Mouse (Mus musculus) thymus, adult 2 months (tissue): ENCODE results near the gene Pepd. TPM values are rescaled to one million over a fixed set of nuclear protein-coding genes. Genes with fewer than 3 reads are reported as not detected.
"Not testable (repeated sequence)": the region's sequence is repeated elsewhere in the genome, so short reads cannot be mapped to it uniquely, and the experiment has no call there.

Source experiments
- DNase-seq: peaks from one replicate; pipeline ENCODE4 v3.0.0; 2021
- H3K27ac ChIP-seq: fragments of 200-500 bp; 2 replicates; pipeline ENCODE4 v1.5.1; 2012; ENCODE audit warnings: low read length, control low read depth; ENCODE audit not compliant: control insufficient read depth, insufficient read depth
- H3K27me3 ChIP-seq: fragments of 200-500 bp; 2 replicates; pipeline ENCODE4 v1.6.1; 2012; ENCODE audit warnings: mild to moderate bottlenecking, low read length, moderate library complexity, mixed read lengths; ENCODE audit not compliant: control insufficient read depth, insufficient read depth
- H3K36me3 ChIP-seq: fragments of 200-500 bp; 2 replicates; pipeline ENCODE4 v1.6.1; 2012; ENCODE audit warnings: mild to moderate bottlenecking, low read length, moderate library complexity; ENCODE audit not compliant: control insufficient read depth, insufficient read depth
- H3K4me1 ChIP-seq: fragments of 200-500 bp; replicated peaks from 2 replicates; pipeline ENCODE4 v1.6.1; 2012; ENCODE audit warnings: low read length; ENCODE audit not compliant: control insufficient read depth, insufficient read depth
- H3K4me3 ChIP-seq: fragments of 200-500 bp; 2 replicates; pipeline ENCODE4 v1.5.1; 2012; ENCODE audit warnings: mild to moderate bottlenecking, low read length, control low read depth, moderate library complexity; ENCODE audit not compliant: control insufficient read depth, insufficient read depth
- CTCF ChIP-seq: fragments of 200-500 bp; IDR thresholded peaks from 2 replicates; pipeline ENCODE4 v1.5.1; 2012; ENCODE audit warnings: mild to moderate bottlenecking, control low read depth, low read length, moderate library complexity, borderline replicate concordance; ENCODE audit not compliant: control insufficient read depth, poor library complexity, insufficient read depth; ENCODE audit errors: extremely low read depth
- POLR2A ChIP-seq: fragments of 200-500 bp; IDR thresholded peaks from 2 replicates; pipeline ENCODE4 v1.6.1; 2012; ENCODE audit warnings: mild to moderate bottlenecking, low read length, control low read depth, moderate library complexity; ENCODE audit not compliant: control insufficient read depth, poor library complexity, insufficient read depth; ENCODE audit errors: extremely low read depth
- WGBS: fragments of 180-500 bp; shearing (Covaris S2); methylation state at CpG from one replicate; pipeline ENCODE4 v1.1.7; 2018; 5-methylcytosine and 5-hydroxymethylcytosine counted together
- polyA plus RNA-seq: library from polyadenylated mRNA; depleted of rRNA; stranded (reverse); fragments of >200 nt; gene quantifications from 2 replicates; pipeline ENCODE4 v1.2.3, GENCODE M21; 2012

The Pepd gene
- polyA plus RNA-seq, 1 experiment: 87.6 TPM

DNA sequence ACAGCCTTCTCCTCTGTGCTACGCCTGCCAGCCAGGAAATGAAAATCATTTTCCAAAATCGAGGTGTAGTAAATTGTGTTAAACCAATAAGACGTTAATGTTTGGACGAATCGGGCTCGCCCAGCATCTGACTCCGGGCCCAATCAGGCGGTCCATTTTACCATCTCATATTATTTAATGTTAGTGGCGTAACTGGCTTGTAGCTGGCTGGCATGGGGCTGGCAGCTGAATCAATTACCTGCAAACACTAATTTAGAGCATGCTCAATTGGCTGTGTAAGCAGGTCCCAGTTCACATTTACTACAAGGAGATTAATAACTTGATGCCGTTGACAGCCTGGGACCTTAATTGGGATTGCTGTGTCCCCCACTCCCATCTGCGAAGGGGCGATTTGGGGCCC is 63.7 kb downstream of the Pepd start:
- no peak for TF ChIP-seq POLR2A
- Histone ChIP-seq H3K4me1 (no peaks in the 10 kb centered on the region), H3K4me3 (no peak overlapping the region), H3K36me3 (no peaks in the 10 kb centered on the region), H3K27ac (no peak overlapping the region), H3K27me3 (no peaks in the 10 kb centered on the region)
- DNase-seq: no peak
- 97% methylated on average over 12 of the region's 12 CpGs for WGBS

DNA sequence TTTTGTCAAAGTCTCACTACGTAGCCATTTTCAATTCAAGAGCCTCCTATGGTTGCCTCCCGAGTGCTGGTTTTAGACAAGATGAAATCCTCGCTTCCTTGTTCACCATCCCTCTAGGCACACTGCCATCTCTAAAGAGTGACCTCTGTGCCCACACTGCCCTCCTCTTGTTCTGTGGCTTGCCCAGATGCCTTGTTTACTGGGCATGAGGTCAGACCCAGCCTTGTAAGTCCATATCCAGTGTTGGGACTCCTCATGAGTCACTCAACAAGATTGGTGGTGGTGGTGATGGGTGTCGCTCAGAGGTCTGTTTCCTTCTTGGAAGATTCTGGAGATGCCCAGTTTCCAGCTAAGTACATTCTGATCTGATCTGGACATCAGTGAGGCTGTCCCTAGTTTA is 65.2 kb downstream of the Pepd start:
- 98% methylated on average over 4 of the region's 4 CpGs for WGBS
- no peak overlapping the region for H3K4me3 ChIP-seq
- TF ChIP-seq CTCF: no peak
- no peak for TF ChIP-seq POLR2A

DNA sequence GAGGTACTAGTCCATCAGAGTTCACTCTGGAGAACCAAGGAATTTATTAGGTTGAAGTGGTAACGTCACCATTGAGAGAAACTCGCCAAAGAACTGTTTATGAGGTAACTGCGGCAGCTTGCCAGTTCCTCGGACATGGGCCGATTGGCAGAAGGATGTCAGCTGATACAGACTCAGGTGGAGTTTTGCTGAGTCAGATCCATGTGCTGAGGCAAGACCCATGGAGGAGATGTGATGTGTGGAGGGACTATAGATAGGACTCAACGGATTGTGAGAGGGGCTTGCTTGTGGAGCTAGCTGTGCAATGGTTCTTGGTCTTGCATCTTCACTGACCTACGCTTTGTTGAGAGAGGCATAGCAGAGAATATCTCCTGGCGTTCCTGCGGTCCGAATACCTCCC is 69.6 kb downstream of the Pepd start:
- Histone ChIP-seq H3K4me3 (no peak overlapping the region), H3K36me3 (no peaks in the 10 kb centered on the region), H3K27me3 (no peaks in the 10 kb centered on the region), H3K4me1 (peaks cover 16% of the 10 kb centered on the region), H3K27ac (no peak overlapping the region)
- TF ChIP-seq POLR2A: no peak
- WGBS: 96% methylated on average over 10 of the region's 10 CpGs
- DNase-seq: no peak

More for the DNA sequence above, 65.2 kb downstream of the Pepd start:
- DNase-seq: no peak
- H3K27ac ChIP-seq: no peak overlapping the region
- H3K36me3 ChIP-seq: no peaks in the 10 kb centered on the region
- no peaks in the 10 kb centered on the region for H3K4me1 ChIP-seq
- H3K27me3 ChIP-seq: no peaks in the 10 kb centered on the region

DNA sequence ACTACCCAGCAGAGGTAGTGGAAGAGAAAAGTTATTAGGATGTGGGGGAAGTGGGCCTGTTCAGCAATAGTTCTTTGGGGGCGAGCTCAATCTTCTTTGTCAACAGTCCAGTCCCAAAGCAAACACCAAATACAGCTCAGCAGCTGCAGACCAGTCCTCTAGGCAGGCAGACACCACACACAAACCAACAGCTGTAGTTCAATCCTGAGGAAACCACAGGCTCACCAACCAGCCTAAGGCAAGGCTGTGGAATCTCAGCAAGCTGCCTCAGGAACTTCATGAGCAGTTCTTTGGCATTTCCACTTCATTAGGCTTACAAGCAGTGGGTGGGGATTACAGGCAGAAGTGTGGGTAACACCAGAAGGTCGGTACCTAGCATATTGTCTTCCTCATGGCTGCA is 70.2 kb downstream of the Pepd start:
- not testable (repeated sequence) for H3K4me3 ChIP-seq, H3K27ac ChIP-seq, DNase-seq, H3K36me3 ChIP-seq, H3K27me3 ChIP-seq
- 95% methylated on average over 2 of the region's 2 CpGs for WGBS
- peaks cover 16% of the 10 kb centered on the region for H3K4me1 ChIP-seq

DNA sequence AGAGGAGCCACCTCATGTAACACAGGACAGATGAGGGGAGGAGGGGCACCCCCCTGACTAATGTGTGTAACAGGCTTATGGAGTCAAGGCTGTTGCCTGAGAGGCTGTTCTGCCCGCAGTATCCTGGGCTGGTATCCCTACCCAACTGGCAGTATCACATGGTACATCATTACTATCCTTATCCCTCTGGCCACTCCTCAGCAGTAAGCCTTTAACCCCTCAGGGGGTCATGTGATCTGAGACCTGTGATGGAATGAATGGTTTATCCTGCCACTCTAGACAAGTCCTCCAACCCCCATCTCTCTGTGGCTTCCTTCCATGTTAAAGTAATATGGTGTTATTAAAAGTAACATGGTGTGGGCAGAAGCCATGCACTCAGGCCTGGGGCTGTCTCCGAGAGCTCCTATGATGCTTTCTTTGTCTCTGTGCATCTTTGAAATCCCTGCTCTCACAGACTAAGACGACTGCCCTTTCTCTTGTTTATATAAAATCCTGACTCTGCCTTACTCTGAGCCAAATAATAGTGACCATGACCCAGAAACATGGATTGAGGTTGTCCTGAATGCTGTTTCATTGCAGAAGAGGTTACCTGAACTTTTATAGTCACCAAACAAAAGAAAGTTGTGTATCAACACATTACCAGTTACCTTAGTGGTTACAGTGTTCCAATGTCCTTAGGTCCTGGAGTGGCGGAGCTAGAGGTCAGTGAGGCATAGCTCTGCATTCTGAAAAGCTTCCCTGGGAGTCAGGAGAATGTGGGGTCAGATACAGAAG is 71.7 kb downstream of the Pepd start:
- no peaks in the 10 kb centered on the region for H3K36me3 ChIP-seq
- peaks cover 16% of the 10 kb centered on the region for H3K4me1 ChIP-seq
- DNase-seq: no peak
- no peak overlapping the region for H3K27ac ChIP-seq
- TF ChIP-seq POLR2A (no peak), CTCF (no peak)
- WGBS: 87% methylated on average over 4 of the region's 4 CpGs
- H3K27me3 ChIP-seq: no peaks in the 10 kb centered on the region
- no peak overlapping the region for H3K4me3 ChIP-seq

DNA sequence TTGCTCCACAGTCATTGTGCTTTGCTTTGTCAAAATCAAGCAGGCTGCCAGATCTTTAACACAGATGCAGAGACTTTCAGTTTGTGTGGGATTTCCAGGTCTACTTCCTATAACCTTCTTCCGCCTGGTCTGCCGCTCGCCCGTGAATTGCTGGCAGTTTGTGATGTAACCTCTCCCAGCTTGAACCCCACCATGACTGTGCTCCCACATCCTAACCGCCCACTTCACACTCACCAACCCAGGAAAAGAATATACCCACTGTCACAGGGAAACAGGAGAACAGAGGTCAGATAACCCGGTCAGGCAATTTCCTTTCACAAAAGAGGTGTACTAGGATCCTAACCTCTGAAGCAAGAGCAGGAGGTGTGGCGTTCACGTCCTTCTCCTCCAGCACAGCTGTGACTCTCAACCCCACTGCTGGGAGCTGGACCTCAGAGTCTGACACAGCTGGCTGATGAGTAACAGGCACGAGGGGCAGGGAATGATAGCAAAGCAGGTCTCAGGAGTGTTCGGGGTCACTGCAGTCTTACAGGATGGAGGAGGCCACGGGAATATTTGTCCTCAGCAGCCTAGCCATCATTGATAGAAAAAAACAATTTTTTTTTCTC is 72.5 kb downstream of the Pepd start:
- no peak for DNase-seq
- Histone ChIP-seq H3K4me3 (no peak overlapping the region), H3K36me3 (no peaks in the 10 kb centered on the region), H3K27me3 (no peaks in the 10 kb centered on the region), H3K4me1 (peaks cover 16% of the 10 kb centered on the region), H3K27ac (peak overlapping the region; percentile 43; the same call in 1 of the 2 replicates)
- WGBS: 6% methylated on average over 11 of the region's 11 CpGs
- TF ChIP-seq POLR2A: no peak
- TF ChIP-seq CTCF: no peak

DNA sequence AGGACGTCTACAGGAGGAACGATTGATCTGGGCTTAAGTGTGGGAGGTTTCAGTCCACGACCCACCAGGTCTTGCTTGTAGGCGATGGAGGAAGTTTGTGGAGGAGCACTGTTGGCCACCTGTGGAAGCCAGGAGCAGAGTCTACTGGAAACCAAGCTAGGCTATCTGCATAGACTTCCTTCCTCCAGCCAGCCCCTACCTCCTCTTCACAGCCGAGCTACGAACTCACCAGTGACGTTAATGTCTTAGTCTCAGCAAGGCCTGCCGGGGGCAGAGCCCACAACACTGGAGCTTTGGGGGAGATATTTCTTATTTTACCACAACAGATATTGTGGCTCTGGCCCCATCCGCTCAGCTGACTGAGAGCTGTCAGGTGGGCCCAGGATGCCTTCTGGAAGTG is 73.0 kb downstream of the Pepd start:
- H3K36me3 ChIP-seq: no peaks in the 10 kb centered on the region
- H3K27ac ChIP-seq: peak overlapping the region; percentile 37; the same call in 1 of the 2 replicates
- no peak for TF ChIP-seq POLR2A
- no peak for TF ChIP-seq CTCF
- peak; percentile 8 for DNase-seq
- no peak overlapping the region for H3K4me3 ChIP-seq
- WGBS: 11% methylated on average over 9 of the region's 9 CpGs
- peaks cover 16% of the 10 kb centered on the region for H3K4me1 ChIP-seq
- H3K27me3 ChIP-seq: no peaks in the 10 kb centered on the region
